Mouse (Mus musculus): Measurements from ENCODE around the gene Csf2.
"Not testable (repeated sequence)": the region's sequence is repeated elsewhere in the genome, so short reads cannot be mapped to it uniquely, and the experiment has no call there.

Csf2 gene

GRCm38 (mm10) chr11:54248940-54249717 lies at the start of gene Csf2:
Gene Csf2 (minus strand): TSS chr11:54249667.
- no peak for DNase-seq

GRCm38 (mm10) chr11:54298777-54299176 lies 49.3 kb upstream of the Csf2 start:
- no peak for DNase-seq

GRCm38 (mm10) chr11:54297471-54297870 lies 48.0 kb upstream of the Csf2 start:
- not testable (repeated sequence) for DNase-seq

- DNase-seq = no peak
Measured at GRCm38 (mm10) chr11:54296734-54297133, 47.3 kb upstream of the Csf2 start.

GRCm38 (mm10) chr11:54295971-54296370 lies 46.5 kb upstream of the Csf2 start:
- DNase-seq = no peak

- no peak for DNase-seq
Measured at GRCm38 (mm10) chr11:54293980-54294807, 44.7 kb upstream of the Csf2 start.

GRCm38 (mm10) chr11:54292163-54292562 lies 42.7 kb upstream of the Csf2 start:
- DNase-seq = no peak

- no peak for DNase-seq
Measured at GRCm38 (mm10) chr11:54287821-54288453, 38.5 kb upstream of the Csf2 start.

GRCm38 (mm10) chr11:54271437-54271949 lies 22.0 kb upstream of the Csf2 start:
- no peak for DNase-seq

GRCm38 (mm10) chr11:54269191-54269896 lies 19.9 kb upstream of the Csf2 start:
- no peak for DNase-seq

GRCm38 (mm10) chr11:54267177-54267576 lies 17.7 kb upstream of the Csf2 start, which contains the start of gene Il3:
Gene Il3 (minus strand): TSS chr11:54267277.
- DNase-seq = no peak

GRCm38 (mm10) chr11:54264542-54264941 lies 15.1 kb upstream of the Csf2 start:
- DNase-seq = peak; percentile 68

- no peak for DNase-seq
Measured at GRCm38 (mm10) chr11:54263405-54264031, 14.1 kb upstream of the Csf2 start.

GRCm38 (mm10) chr11:54256624-54257376 lies 7.3 kb upstream of the Csf2 start:
- peak; percentile 77 for DNase-seq

GRCm38 (mm10) chr11:54254114-54254513 lies 4.6 kb upstream of the Csf2 start:
- peak; percentile 46 for DNase-seq

- no peak for DNase-seq
Measured at GRCm38 (mm10) chr11:54250575-54250974, 1.1 kb upstream of the Csf2 start.

- no peak for DNase-seq
Measured at GRCm38 (mm10) chr11:54249748-54250147, 281 bp upstream of the Csf2 start.

GRCm38 (mm10) chr11:54247251-54247950 lies 2.1 kb downstream of the Csf2 start:
- no peak for DNase-seq

- no peak for DNase-seq
Measured at GRCm38 (mm10) chr11:54244465-54244864, 5.0 kb downstream of the Csf2 start.

- DNase-seq = no peak
Measured at GRCm38 (mm10) chr11:54242494-54242893, 7.0 kb downstream of the Csf2 start.

- DNase-seq = no peak
Measured at GRCm38 (mm10) chr11:54236939-54237338, 12.5 kb downstream of the Csf2 start.

Data from thymus, postnatal 14 days (tissue).